13 mouse cellular contexts compared by ENCODE assay signal in the genomic region with DNA sequence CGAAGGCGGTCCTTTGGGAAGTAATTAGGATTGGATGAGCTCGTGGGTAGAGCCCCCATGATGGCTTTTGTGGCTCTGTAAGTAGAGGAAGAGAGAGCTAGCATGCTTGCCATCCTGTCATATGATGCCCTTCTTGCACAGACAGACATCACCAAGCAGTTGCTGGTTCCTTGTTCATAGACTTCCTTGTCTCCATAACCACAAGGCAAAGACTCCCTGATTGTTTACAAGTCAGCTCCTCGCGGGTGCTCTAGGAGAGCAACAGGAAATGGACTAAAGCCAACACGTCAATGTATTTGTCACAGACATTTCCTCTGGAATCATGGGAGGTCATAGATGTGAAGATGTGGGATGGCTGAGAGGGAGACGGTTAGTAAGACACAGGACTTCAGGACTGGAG. TPM values are rescaled to one million over a fixed set of nuclear protein-coding genes. Genes with fewer than 3 reads are reported as not detected.
DNase-seq lines count a peak whose midpoint lies in the region; ATAC-seq and TF ChIP-seq lines count a peak whose summit lies in the region.
"Had no signal": no experiment of that assay in that cellular context is flagged by ENCODE, and none has a peak within 500 bp of the region (broad histone marks: within the 10 kb centered on the region; RNA-seq: fewer than 3 reads in every experiment).

No protein-coding gene starts in this region.

- no peak for TF ChIP-seq CTCF in kidney, adult 2 months (conservative IDR thresholded peaks at IDR 0.05; ENCODE audit: insufficient read depth, insufficient read length, low read depth, low read length)

- DNase-seq in kidney, adult 2 months, result peak; percentile 82
- peak; percentile 25 for DNase-seq in CD4-positive helper T cell, adult 2 months (ENCODE audit: low read depth, low spot score)
- DNase-seq in lung, postnatal 36 days, result peak; percentile 83
- DNase-seq in cerebellum, postnatal 25 days, result no peak
- DNase-seq in cerebellum, postnatal 36 days, result no peak
- DNase-seq in cerebellum, postnatal 4 days (ENCODE audit: low spot score in 2 of 2), result no peak
- DNase-seq: cerebellum, adult 9-11 months; gastrocnemius, postnatal 25 days had no signal

- H3K4me1 ChIP-seq in kidney, adult 2 months (ENCODE audit: control insufficient read depth, insufficient read depth, low read length), result peaks cover 19% of the 10 kb centered on the region; the same call in 1 of the 2 replicates
- H3K4me1 ChIP-seq in kidney, embryonic 16.5 days (ENCODE audit: insufficient read depth, low read length), result peaks cover 14% of the 10 kb centered on the region; the same call in 1 of the 2 replicates

- H3K4me3 ChIP-seq in kidney, adult 2 months (ENCODE audit: insufficient read depth, low read depth, low read length), result no peak overlapping the region
- H3K4me3 ChIP-seq in kidney, embryonic 16.5 days (ENCODE audit: low read length), result no peak overlapping the region
- H3K4me3 ChIP-seq: embryonic facial prominence, embryonic 15.5 days had no signal

- H3K36me3 ChIP-seq in kidney, adult 2 months (ENCODE audit: control insufficient read depth, insufficient read depth, low read length), result no peaks in the 10 kb centered on the region
- H3K36me3 ChIP-seq in kidney, embryonic 16.5 days (ENCODE audit: insufficient read depth, low read length), result no peaks in the 10 kb centered on the region
- H3K36me3 ChIP-seq: embryonic facial prominence, embryonic 15.5 days had no signal

- TF ChIP-seq POLR2A in kidney, adult 2 months (IDR thresholded peaks at IDR 0.05; ENCODE audit: low read depth, low read length), result no peak

- ATAC-seq in kidney, embryonic 16.5 days (ENCODE audit: low FRiP score, low TSS enrichment), result no peak
- peak; percentile 27 to 48; a peak in 3 of 4 replicates for ATAC-seq in hematopoietic stem cell, adult 5-6 weeks (replicated peaks in 1 of 2; ENCODE audit: insufficient read depth in 1 of 2, low FRiP score in 2 of 2, low TSS enrichment in 1 of 2, low read depth in 1 of 2, poor library complexity in 2 of 2, severe bottlenecking in 2 of 2)
- ATAC-seq: forebrain, embryonic 16.5 days; hindbrain, embryonic 16.5 days had no signal

- no peak overlapping the region for H3K27ac ChIP-seq in kidney, adult 2 months (ENCODE audit: insufficient read depth, low read depth, low read length)
- no peak overlapping the region for H3K27ac ChIP-seq in kidney, embryonic 16.5 days (ENCODE audit: low read length)
- H3K27ac ChIP-seq: embryonic facial prominence, embryonic 15.5 days had no signal

- H3K9ac ChIP-seq in kidney, embryonic 16.5 days (replicated peaks; ENCODE audit: low read length), result no peak overlapping the region
- H3K9ac ChIP-seq: embryonic facial prominence, embryonic 15.5 days had no signal

- WGBS in kidney, adult 2 months, result 63% methylated on average over 7 of the region's 7 CpGs
- WGBS in kidney, embryonic 16.5 days, result 50% methylated on average over 7 of the region's 7 CpGs

- H3K4me2 ChIP-seq in kidney, embryonic 16.5 days (replicated peaks; ENCODE audit: low read depth, low read length), result no peak overlapping the region
- H3K4me2 ChIP-seq: embryonic facial prominence, embryonic 15.5 days had no signal

- H3K27me3 ChIP-seq in kidney, adult 2 months (replicated peaks; ENCODE audit: control insufficient read depth, insufficient read depth, low read length), result no peaks in the 10 kb centered on the region
- no peaks in the 10 kb centered on the region for H3K27me3 ChIP-seq in kidney, embryonic 16.5 days (ENCODE audit: insufficient read depth, low read length)
- H3K27me3 ChIP-seq: embryonic facial prominence, embryonic 15.5 days had no signal

- H3K9me3 ChIP-seq in kidney, embryonic 16.5 days (ENCODE audit: low read length), result no peaks in the 10 kb centered on the region
- H3K9me3 ChIP-seq: embryonic facial prominence, embryonic 15.5 days had no signal

RNA-seq across cellular contexts. Expression of gene Rassf3, which starts 20.5 kb away (rescaled TPM):
- 31.1 and 35.3 TPM in 2 replicates for polyA plus RNA-seq in kidney, adult 2 months (2012; rRNA removed)
- 14.8 and 15.2 TPM in 2 replicates for polyA plus RNA-seq in kidney, embryonic 16.5 days (2015; fragmentation: Nextera tagmentation; extraction: Ambion mirVana)
- total RNA-seq in hematopoietic stem cell, adult 5-6 weeks (2017), result 19.2 and 21.7 TPM in 2 replicates

Comparison
In these comparisons a context has a peak if more than half of its experiments do, and no peak if none do; other contexts are left out.
1. DNase-seq: peak in kidney, adult 2 months (single experiment), CD4-positive helper T cell, adult 2 months (single experiment) and lung, postnatal 36 days (single experiment); none in cerebellum, postnatal 25 days (0 of 2), cerebellum, postnatal 36 days (0 of 2) and cerebellum, postnatal 4 days (0 of 2).